In the genomic region with DNA sequence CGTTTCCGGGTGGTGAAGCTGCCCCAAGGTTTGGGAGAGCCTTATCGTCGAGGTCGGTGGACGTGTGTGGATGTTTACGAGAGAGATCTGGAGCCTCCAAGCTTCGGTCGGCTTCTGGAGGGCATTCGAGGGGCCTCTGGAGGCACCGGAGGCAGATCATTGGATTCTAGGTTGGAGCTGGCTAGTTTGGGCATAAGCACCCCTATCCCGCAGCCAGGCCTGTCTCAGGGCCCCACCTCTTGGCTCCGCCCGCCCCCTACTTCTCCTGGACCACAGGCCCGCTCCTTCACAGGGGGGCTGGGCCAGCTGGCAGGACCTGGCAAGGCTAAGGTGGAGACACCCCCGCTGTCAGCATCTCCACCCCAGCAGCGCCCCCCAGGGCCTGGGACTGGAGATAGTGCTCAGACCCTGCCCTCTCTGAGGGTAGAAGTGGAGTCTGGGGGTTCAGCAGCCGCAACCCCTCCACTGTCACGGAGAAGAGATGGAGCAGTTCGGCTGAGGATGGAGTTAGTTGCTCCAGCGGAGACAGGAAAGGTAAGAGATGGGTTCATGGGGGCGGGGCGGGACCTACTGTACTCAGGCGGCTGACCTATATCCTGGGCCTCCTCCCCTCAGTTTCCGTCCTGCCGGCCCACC, we compare ENCODE assay signal across 7 mouse cellular contexts. TPM values are rescaled to one million over a fixed set of nuclear protein-coding genes. Genes with fewer than 3 reads are reported as not detected.
DNase-seq lines count a peak whose midpoint lies in the region; ATAC-seq and TF ChIP-seq lines count a peak whose summit lies in the region.

No protein-coding gene starts in this region.

- intact Hi-C loops in heart, postnatal 25 days (cut with DNase I) = no loop called here

- peak overlapping the region; percentile 90 for H3K9ac ChIP-seq in embryonic facial prominence, embryonic 13.5 days
- H3K9ac ChIP-seq in limb, embryonic 14.5 days (ENCODE audit: low read depth, low read length, severe bottlenecking) = peak overlapping the region; percentile 73
- peak overlapping the region; percentile 68 for H3K9ac ChIP-seq in midbrain, embryonic 14.5 days (replicated peaks; ENCODE audit: low read length)

- peaks cover 32% of the 10 kb centered on the region for H3K4me1 ChIP-seq in embryonic facial prominence, embryonic 13.5 days
- H3K4me1 ChIP-seq in limb, embryonic 14.5 days (ENCODE audit: control insufficient read depth, insufficient read depth, low read length) = peaks cover 24% of the 10 kb centered on the region
- peaks cover 16% of the 10 kb centered on the region for H3K4me1 ChIP-seq in midbrain, embryonic 14.5 days (ENCODE audit: control insufficient read depth, insufficient read depth, low read length)

- peak; percentile 70 for DNase-seq in adrenal gland, adult 2 months
- peak; percentile 51 for DNase-seq in heart, postnatal 25 days (ENCODE audit: low spot score)
- no peak for DNase-seq in limb, embryonic 14.5 days (ENCODE audit: low spot score)
- DNase-seq in midbrain, embryonic 14.5 days = peak; percentile 46
- peak; percentile 78 to 81 for DNase-seq in thymus, postnatal 10 days (ENCODE audit: low spot score in 2 of 2)

- H3K36me3 ChIP-seq in embryonic facial prominence, embryonic 13.5 days = peaks cover 24% of the 10 kb centered on the region
- H3K36me3 ChIP-seq in limb, embryonic 14.5 days (ENCODE audit: control insufficient read depth, insufficient read depth, low read length) = peaks cover 21% of the 10 kb centered on the region
- peaks cover 12% of the 10 kb centered on the region; the same call in 1 of the 2 replicates for H3K36me3 ChIP-seq in midbrain, embryonic 14.5 days (ENCODE audit: control insufficient read depth, insufficient read depth, low read length)

- H3K9me3 ChIP-seq in embryonic facial prominence, embryonic 13.5 days = no peaks in the 10 kb centered on the region
- no peaks in the 10 kb centered on the region for H3K9me3 ChIP-seq in limb, embryonic 14.5 days (ENCODE audit: control insufficient read depth, low read length)
- H3K9me3 ChIP-seq in midbrain, embryonic 14.5 days (ENCODE audit: control insufficient read depth, low read length) = no peaks in the 10 kb centered on the region

- H3K27ac ChIP-seq in embryonic facial prominence, embryonic 13.5 days = peak overlapping the region; percentile 98
- peak overlapping the region; percentile 86 for H3K27ac ChIP-seq in limb, embryonic 14.5 days (replicated peaks; ENCODE audit: low read depth, low read length)
- H3K27ac ChIP-seq in midbrain, embryonic 14.5 days (replicated peaks; ENCODE audit: low read depth, low read length) = peak overlapping the region; percentile 64

- peak overlapping the region; percentile 69 for H3K4me3 ChIP-seq in embryonic facial prominence, embryonic 13.5 days
- peak overlapping the region; percentile 66 for H3K4me3 ChIP-seq in limb, embryonic 14.5 days (replicated peaks; ENCODE audit: low read length)
- H3K4me3 ChIP-seq in midbrain, embryonic 14.5 days (replicated peaks; ENCODE audit: low read depth, low read length) = peak overlapping the region; percentile 51

- peak; percentile 18 for ATAC-seq in CD4-positive, CD25-positive, alpha-beta regulatory T cell, adult 4 months
- ATAC-seq in embryonic facial prominence, embryonic 13.5 days (ENCODE audit: insufficient number of reproducible peaks, insufficient read depth, low FRiP score, low TSS enrichment, low read depth) = no peak
- ATAC-seq in limb, embryonic 14.5 days (ENCODE audit: low FRiP score, low read depth) = no peak
- ATAC-seq in midbrain, embryonic 14.5 days (ENCODE audit: low FRiP score, low TSS enrichment) = no peak

- no peak for TF ChIP-seq POLR2A in limb, embryonic 14.5 days (IDR thresholded peaks at IDR 0.05; ENCODE audit: borderline replicate concordance, extremely low read depth, insufficient read depth, insufficient read length)

- H3K4me2 ChIP-seq in embryonic facial prominence, embryonic 13.5 days = peak overlapping the region; percentile 99
- H3K4me2 ChIP-seq in limb, embryonic 14.5 days (replicated peaks; ENCODE audit: low read depth, low read length, severe bottlenecking) = peak overlapping the region; percentile 97
- peak overlapping the region; percentile 95 for H3K4me2 ChIP-seq in midbrain, embryonic 14.5 days (ENCODE audit: low read length)

- 3% methylated on average over 26 of the region's 26 CpGs for WGBS in embryonic facial prominence, embryonic 13.5 days
- WGBS in limb, embryonic 14.5 days = 2% methylated on average over 26 of the region's 26 CpGs
- 8% methylated on average over 26 of the region's 26 CpGs for WGBS in midbrain, embryonic 14.5 days

- H3K27me3 ChIP-seq in embryonic facial prominence, embryonic 13.5 days = no peaks in the 10 kb centered on the region
- no peaks in the 10 kb centered on the region for H3K27me3 ChIP-seq in limb, embryonic 14.5 days (ENCODE audit: control insufficient read depth, insufficient read depth, low read length)
- H3K27me3 ChIP-seq in midbrain, embryonic 14.5 days (ENCODE audit: control insufficient read depth, insufficient read depth, low read length) = no peaks in the 10 kb centered on the region

RNA-seq across cellular contexts. Expression of gene Tsc22d4, which starts 1.9 kb away (rescaled TPM):
- 10 to 100 TPM; 49.6 to 62.4 TPM for polyA plus RNA-seq in CD4-positive, CD25-positive, alpha-beta regulatory T cell, adult 4 months (2017; shearing (Covaris generic))
- total RNA-seq in adrenal gland, adult 2 months (2021) = 10 to 100 TPM; 82.9 to 89.9 TPM
- polyA plus RNA-seq in adrenal gland, adult 2 months (2012; rRNA removed) = 123 and 136 TPM in 2 replicates
- polyA plus RNA-seq in embryonic facial prominence, embryonic 13.5 days (2015; fragmentation: Nextera tagmentation; extraction: Ambion mirVana) = 129 and 134 TPM in 2 replicates
- 100 to 1,000 TPM; 282 to 288 TPM for total RNA-seq in heart, postnatal 25 days (2021)
- polyA plus RNA-seq in limb, embryonic 14.5 days (2012; rRNA removed) = 89.1 and 111 TPM in 2 replicates
- 151 and 164 TPM in 2 replicates for polyA plus RNA-seq in limb, embryonic 14.5 days (2014; fragmentation: Nextera tagmentation; extraction: Ambion mirVana)
- polyA plus RNA-seq in midbrain, embryonic 14.5 days (2014; fragmentation: Nextera tagmentation; extraction: Ambion mirVana) = 42.1 and 47.0 TPM in 2 replicates

RNA-seq across cellular contexts. Expression of gene Nyap1, which starts 6.0 kb away (rescaled TPM):
- under 1 TPM in 1 of 2 experiments, not detected in 1; 0.11 TPM for polyA plus RNA-seq in CD4-positive, CD25-positive, alpha-beta regulatory T cell, adult 4 months (2017; shearing (Covaris generic))
- 1 to 10 TPM; 2.2 to 6.0 TPM for total RNA-seq in adrenal gland, adult 2 months (2021)
- 7.3 and 8.9 TPM in 2 replicates for polyA plus RNA-seq in adrenal gland, adult 2 months (2012; rRNA removed)
- 3.5 and 4.4 TPM in 2 replicates for polyA plus RNA-seq in embryonic facial prominence, embryonic 13.5 days (2015; fragmentation: Nextera tagmentation; extraction: Ambion mirVana)
- under 1 TPM; 0.98 to 0.99 TPM for total RNA-seq in heart, postnatal 25 days (2021)
- polyA plus RNA-seq in limb, embryonic 14.5 days (2012; rRNA removed) = 19.7 and 25.0 TPM in 2 replicates
- polyA plus RNA-seq in limb, embryonic 14.5 days (2014; fragmentation: Nextera tagmentation; extraction: Ambion mirVana) = 1.2 and 1.4 TPM in 2 replicates
- polyA plus RNA-seq in midbrain, embryonic 14.5 days (2014; fragmentation: Nextera tagmentation; extraction: Ambion mirVana) = 16.2 and 28.8 TPM in 2 replicates

RNA-seq across cellular contexts. Expression of gene Ppp1r35, which starts 31.2 kb away (rescaled TPM):
- polyA plus RNA-seq in CD4-positive, CD25-positive, alpha-beta regulatory T cell, adult 4 months (2017; shearing (Covaris generic)) = 1 to 10 TPM; 6.9 to 7.0 TPM
- total RNA-seq in adrenal gland, adult 2 months (2021) = 10 to 100 TPM; 16.1 to 40.1 TPM
- 61.5 and 83.6 TPM in 2 replicates for polyA plus RNA-seq in adrenal gland, adult 2 months (2012; rRNA removed)
- polyA plus RNA-seq in embryonic facial prominence, embryonic 13.5 days (2015; fragmentation: Nextera tagmentation; extraction: Ambion mirVana) = 28.4 and 30.6 TPM in 2 replicates
- 10 to 100 TPM; 11.1 to 13.4 TPM for total RNA-seq in heart, postnatal 25 days (2021)
- polyA plus RNA-seq in limb, embryonic 14.5 days (2012; rRNA removed) = 45.2 and 46.8 TPM in 2 replicates
- 37.6 and 44.9 TPM in 2 replicates for polyA plus RNA-seq in limb, embryonic 14.5 days (2014; fragmentation: Nextera tagmentation; extraction: Ambion mirVana)
- polyA plus RNA-seq in midbrain, embryonic 14.5 days (2014; fragmentation: Nextera tagmentation; extraction: Ambion mirVana) = 53.4 and 58.6 TPM in 2 replicates

RNA-seq across cellular contexts. Expression of gene Mepce, which starts 40.0 kb away (rescaled TPM):
- 10 to 100 TPM; 27.5 to 32.3 TPM for polyA plus RNA-seq in CD4-positive, CD25-positive, alpha-beta regulatory T cell, adult 4 months (2017; shearing (Covaris generic))
- total RNA-seq in adrenal gland, adult 2 months (2021) = 10 to 100 TPM; 43.9 to 46.4 TPM
- polyA plus RNA-seq in adrenal gland, adult 2 months (2012; rRNA removed) = 29.9 and 35.4 TPM in 2 replicates
- 14.2 and 14.7 TPM in 2 replicates for polyA plus RNA-seq in embryonic facial prominence, embryonic 13.5 days (2015; fragmentation: Nextera tagmentation; extraction: Ambion mirVana)
- total RNA-seq in heart, postnatal 25 days (2021) = 10 to 100 TPM; 20.6 to 29.3 TPM
- polyA plus RNA-seq in limb, embryonic 14.5 days (2012; rRNA removed) = 42.0 and 42.3 TPM in 2 replicates
- polyA plus RNA-seq in limb, embryonic 14.5 days (2014; fragmentation: Nextera tagmentation; extraction: Ambion mirVana) = 13.9 and 16.7 TPM in 2 replicates
- polyA plus RNA-seq in midbrain, embryonic 14.5 days (2014; fragmentation: Nextera tagmentation; extraction: Ambion mirVana) = 11.3 and 14.4 TPM in 2 replicates

RNA-seq across cellular contexts. Expression of gene Zcwpw1, which starts 40.2 kb away (rescaled TPM):
- 10 to 100 TPM; 15.2 to 24.8 TPM for polyA plus RNA-seq in CD4-positive, CD25-positive, alpha-beta regulatory T cell, adult 4 months (2017; shearing (Covaris generic))
- total RNA-seq in adrenal gland, adult 2 months (2021) = 1 to 10 TPM; 2.0 to 2.2 TPM
- polyA plus RNA-seq in adrenal gland, adult 2 months (2012; rRNA removed) = 0.38 and 0.56 TPM in 2 replicates
- 36.1 and 39.7 TPM in 2 replicates for polyA plus RNA-seq in embryonic facial prominence, embryonic 13.5 days (2015; fragmentation: Nextera tagmentation; extraction: Ambion mirVana)
- under 1 TPM; 0.57 to 0.89 TPM for total RNA-seq in heart, postnatal 25 days (2021)
- 19.4 and 30.1 TPM in 2 replicates for polyA plus RNA-seq in limb, embryonic 14.5 days (2012; rRNA removed)
- 17.3 and 18.5 TPM in 2 replicates for polyA plus RNA-seq in limb, embryonic 14.5 days (2014; fragmentation: Nextera tagmentation; extraction: Ambion mirVana)
- polyA plus RNA-seq in midbrain, embryonic 14.5 days (2014; fragmentation: Nextera tagmentation; extraction: Ambion mirVana) = 5.6 and 8.2 TPM in 2 replicates
